Mouse (Mus musculus): ENCODE data around the gene Cx3cr1.

GRCm38 (mm10) chr9:120074516-120074915, 4.8 kb upstream of the Cx3cr1 start:
- TF ChIP-seq POLR2A (IDR thresholded peaks at IDR 0.05; ENCODE audit: low read depth, low read length) (no peak), CTCF (IDR thresholded peaks at IDR 0.05; ENCODE audit: extremely low read depth, insufficient read length, insufficient replicate concordance, low read depth, low read length) (no peak)

All from small intestine, adult 2 months (tissue).